Mouse (Mus musculus): ENCODE measurements around the gene Slc3a2.

GRCm38 (mm10) chr19:8703571-8703970 is 19.6 kb downstream of the Slc3a2 start:
- TF ChIP-seq POLR2A (IDR thresholded peaks at IDR 0.05; ENCODE audit: insufficient read depth, low read depth, low read length), result no peak
- no peak for TF ChIP-seq CTCF (IDR thresholded peaks at IDR 0.05; ENCODE audit: insufficient read depth, low read depth, low read length)

All from olfactory bulb, adult 2 months (tissue).